Mouse (Mus musculus) embryo, embryonic 9.5 days (tissue): ENCODE results near the gene C130050O18Rik.
A peak's percentile ranks its signal among the peaks of the same experiment; 100 is the strongest.

Experiments used
- DNase-seq: peaks from one replicate; pipeline ENCODE4 v3.0.0-alpha.2; 2017; ENCODE audit errors: extremely low spot score

C130050O18Rik gene

DNA sequence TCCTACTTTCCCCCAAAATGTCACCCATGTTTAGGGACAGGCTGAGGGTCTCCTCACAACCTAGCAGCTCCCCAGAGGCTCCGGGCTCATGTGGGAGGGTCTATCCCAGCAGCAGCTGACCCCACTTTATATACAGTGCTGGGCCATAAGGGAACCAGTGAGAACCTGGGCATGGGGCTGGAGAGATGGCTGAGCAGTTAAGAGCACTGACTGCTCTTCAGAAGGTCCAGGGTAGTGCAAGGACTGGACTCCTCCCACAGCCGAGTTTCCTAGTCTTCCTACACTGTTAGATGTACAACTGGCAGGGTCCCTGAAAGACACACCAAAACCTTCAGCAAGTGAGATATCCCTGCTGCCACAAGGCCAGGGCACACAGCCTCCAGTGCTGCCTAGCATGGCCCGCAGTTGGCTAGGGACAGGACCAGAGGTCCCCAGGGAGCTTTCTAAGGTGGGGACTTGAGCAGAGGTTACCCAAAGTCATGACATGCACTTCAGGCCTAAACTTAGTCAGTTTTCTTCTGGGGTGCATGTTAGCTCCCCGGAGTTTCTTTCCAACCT lies 7.6 kb upstream of the C130050O18Rik start:
- DNase-seq: no peak

GRCm38 (mm10) chr5:139397959-139398753 lies 6.9 kb upstream of the C130050O18Rik start:
- peak; percentile 85 for DNase-seq

GRCm38 (mm10) chr5:139398786-139399185 lies 6.3 kb upstream of the C130050O18Rik start:
- DNase-seq: no peak

GRCm38 (mm10) chr5:139399991-139400390 lies 5.1 kb upstream of the C130050O18Rik start:
- DNase-seq: no peak

DNA sequence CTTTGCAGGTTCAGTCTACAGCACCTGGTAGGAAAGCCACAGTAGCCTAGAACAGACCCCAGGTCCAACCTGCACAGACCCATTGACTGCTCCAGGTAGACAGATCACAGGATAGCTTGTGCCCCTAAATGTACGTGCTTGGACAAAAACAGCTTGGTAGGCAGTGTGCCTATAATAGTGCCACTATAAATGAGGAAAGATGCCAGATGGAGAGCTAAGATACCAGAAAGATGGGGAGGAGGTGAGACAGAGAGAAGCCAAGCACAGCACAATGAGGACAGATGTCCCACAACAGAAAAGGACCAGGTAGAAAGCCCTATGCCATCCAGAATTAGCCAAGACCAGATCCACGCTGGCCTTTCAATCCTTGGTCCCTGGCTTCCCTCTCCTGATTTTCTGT lies 3.0 kb upstream of the C130050O18Rik start:
- no peak for DNase-seq

- no peak for DNase-seq
These were observed 1.3 kb upstream of the C130050O18Rik start for GRCm38 (mm10) chr5:139403692-139404260.

- no peak for DNase-seq
These were observed 398 bp downstream of the C130050O18Rik start for GRCm38 (mm10) chr5:139405478-139405877.

DNA sequence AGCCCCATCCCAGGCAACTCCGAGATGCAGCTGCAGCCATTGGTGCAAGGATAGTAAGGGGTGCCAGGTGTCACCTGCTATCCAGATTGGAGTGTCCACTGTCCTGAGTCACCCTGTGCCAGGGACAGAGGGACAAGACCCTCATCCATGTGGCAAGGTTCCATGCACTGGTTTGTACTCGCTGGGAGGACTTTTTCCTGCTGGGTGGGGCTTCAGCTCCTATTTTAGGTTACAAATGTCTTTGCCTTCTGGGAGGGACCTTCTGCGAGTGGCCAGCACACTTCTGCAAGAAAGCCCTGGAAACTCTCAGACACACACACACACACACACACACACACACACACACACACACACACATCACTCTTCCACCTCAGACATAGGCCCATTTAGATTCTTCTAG lies 873 bp downstream of the C130050O18Rik start:
- no peak for DNase-seq

DNA sequence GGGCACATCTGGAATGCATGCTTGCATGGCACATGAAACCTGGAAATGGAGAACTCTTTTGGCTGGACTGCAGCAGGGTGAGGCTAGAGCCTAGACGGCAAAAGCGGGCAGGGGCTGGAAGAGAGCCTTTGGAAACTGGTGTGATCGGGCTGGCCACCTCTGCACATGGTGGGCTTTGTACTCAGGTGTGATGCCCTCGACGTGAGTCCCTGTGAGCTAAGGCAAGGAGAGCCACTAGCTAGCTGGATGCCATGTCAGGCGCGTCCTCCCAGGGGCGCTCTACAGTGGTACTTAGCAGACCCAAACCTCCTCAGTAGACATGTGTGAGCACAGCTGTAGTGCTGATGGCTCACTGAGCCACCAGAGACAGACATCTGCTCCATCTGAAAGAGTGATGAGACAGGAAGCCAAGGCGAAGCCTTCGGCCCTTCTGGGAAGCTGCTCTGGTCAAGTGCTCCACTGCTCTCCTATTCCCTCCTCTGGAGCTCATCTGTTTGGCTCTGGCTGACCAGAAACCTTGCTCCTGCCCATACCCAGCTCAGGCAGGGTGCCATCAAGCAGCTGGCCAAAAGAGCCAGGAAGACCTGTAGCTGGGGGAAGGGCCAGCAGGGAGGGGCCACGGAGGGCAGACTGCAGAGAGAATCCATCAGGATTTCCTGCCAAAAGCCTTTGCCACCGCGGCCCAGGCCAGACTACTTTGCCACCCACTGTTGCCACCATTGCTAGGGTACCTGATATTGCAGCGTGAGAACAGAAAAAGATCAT lies 2.2 kb downstream of the C130050O18Rik start:
- no peak for DNase-seq

- DNase-seq: no peak
These were observed 3.4 kb downstream of the C130050O18Rik start for GRCm38 (mm10) chr5:139408511-139408910.

DNA sequence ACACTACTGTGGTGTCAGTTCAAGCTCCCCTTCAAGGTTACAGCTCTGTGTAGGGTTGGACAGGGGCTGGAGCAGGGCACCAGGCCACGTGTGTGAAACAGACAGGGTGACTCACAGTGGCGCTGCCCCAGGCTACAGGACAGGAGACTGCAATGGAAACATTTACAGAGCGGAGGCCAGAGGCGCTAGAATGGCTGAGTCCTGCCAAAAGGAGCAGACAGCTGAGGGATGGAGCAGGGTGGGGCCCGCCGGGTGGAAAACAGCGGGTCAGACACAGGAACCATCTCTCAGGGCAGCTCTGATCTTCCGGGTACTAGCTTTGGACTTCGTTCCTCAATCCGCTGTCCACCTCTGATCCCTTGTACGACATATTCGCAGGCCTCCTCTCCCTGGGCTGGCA lies 4.3 kb downstream of the C130050O18Rik start:
- no peak for DNase-seq

GRCm38 (mm10) chr5:139410056-139410455 lies 5.0 kb downstream of the C130050O18Rik start:
- DNase-seq: no peak

DNA sequence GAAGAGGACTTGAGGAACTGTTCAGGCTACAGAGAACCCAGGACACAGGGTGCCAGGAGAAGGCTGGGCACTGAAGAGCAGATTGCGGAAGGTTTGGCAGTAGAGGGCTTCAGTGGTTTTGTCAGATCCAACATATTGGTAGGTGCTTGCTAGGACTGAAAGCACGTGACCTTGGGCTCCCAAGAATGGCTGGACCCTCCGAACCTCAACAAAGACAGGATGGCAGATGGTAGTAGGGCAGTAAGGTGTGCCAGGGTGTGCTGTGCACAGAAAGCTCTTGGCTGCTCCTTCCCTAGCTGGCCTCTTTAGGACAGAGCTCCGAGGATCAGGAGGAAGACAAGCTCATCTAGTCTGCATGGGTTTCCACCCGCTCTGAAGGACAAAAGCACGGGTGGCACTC lies 6.0 kb downstream of the C130050O18Rik start:
- DNase-seq: no peak

GRCm38 (mm10) chr5:139411665-139412314 lies 6.7 kb downstream of the C130050O18Rik start:
- DNase-seq: no peak

- DNase-seq: no peak
These were observed 8.5 kb downstream of the C130050O18Rik start for GRCm38 (mm10) chr5:139413545-139413944.

DNA sequence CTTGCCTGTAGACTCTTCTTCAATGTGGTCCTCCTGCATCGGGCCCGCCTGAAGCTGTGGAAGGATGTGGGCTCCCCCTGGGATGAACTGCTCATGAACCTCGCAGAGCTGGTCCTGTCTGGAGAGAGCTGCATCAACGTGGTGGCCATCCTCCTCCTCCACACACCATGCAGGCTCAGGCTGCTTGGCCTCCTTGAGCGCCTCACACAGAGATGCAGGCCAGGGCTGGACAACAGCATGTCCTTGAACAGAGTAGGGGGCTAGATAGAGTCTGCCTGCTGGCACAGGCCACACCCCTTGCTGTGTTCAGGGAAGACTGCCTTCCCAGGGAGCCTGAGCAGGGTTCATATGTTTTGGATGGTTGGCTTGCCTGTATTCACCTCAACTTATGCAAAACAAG lies 9.9 kb downstream of the C130050O18Rik start:
- DNase-seq: no peak

- peak; percentile 21 for DNase-seq
These were observed 11.9 kb downstream of the C130050O18Rik start for GRCm38 (mm10) chr5:139416942-139417341.

- no peak for DNase-seq
These were observed 12.4 kb downstream of the C130050O18Rik start for GRCm38 (mm10) chr5:139417480-139417879.

GRCm38 (mm10) chr5:139418110-139418509 lies 13.0 kb downstream of the C130050O18Rik start:
- no peak for DNase-seq

- peak; percentile 40 for DNase-seq
These were observed 13.6 kb downstream of the C130050O18Rik start for GRCm38 (mm10) chr5:139418633-139419032.

DNA sequence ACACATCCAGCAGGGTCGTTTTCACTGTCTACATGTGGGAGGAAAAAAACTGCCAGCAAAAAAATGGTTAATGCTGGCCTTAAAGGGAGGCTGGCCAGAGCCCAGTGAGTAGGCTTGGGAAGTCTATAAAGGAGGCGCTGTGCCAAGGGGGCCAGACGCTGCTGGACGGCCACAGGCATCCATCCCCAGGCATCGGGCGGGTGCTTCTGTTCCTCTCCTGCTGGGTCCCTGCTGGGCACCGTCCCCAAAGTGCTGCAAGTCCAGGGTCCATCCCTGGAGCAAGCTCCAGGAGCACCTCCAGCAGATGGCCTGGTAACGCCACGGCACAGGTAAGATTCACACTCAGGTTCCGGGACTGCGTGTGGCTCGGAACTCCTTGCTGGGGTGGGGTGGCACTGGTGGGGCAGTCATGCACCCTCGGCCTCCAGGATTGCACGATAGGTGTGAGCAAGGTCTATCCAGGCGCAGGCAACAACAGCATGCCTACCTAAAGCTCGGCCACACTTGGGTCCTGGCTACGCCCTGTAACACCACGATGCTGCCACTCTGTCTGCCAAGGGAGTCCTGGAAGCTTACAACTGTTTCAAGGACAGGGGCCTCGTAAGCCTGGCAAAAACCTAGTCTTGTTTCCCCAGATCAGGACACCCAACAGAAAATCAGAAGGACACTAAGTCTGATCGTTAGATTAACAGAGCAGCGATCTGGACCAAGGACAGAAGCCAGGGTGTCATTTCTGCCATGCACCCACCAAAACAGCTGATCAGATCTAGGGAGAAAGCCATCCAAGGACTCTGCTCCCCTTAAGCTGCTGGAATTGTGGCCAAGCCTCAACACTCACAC lies 18.2 kb downstream of the C130050O18Rik start, which contains the start of gene Gper1:
TSS of gene Gper1 (plus strand) at position 126 of the 840 bp plus-strand sequence.
- DNase-seq: no peak
